Mouse (Mus musculus): ENCODE measurements around the gene Ly6g6f. TPM values are rescaled to one million over a fixed set of nuclear protein-coding genes. Genes with fewer than 3 reads are reported as not detected.

The Ly6g6f gene
- total and polyA plus RNA-seq, 3 experiments: 0.54 to 0.67 TPM; not detected in 1

GRCm38 (mm10) chr17:35126206-35126611, 40.8 kb upstream of the Ly6g6f start, which contains the start of gene D17H6S53E (continued):
- no peak for TF ChIP-seq USF1 (IDR thresholded peaks at IDR 0.05; ENCODE audit: low read depth, low read length)
- 0 out of 2 replicates have a peak, but pooled peaks have one; percentile 23 for TF ChIP-seq CHD2 (IDR thresholded peaks at IDR 0.05; ENCODE audit: low read length)
- peak; percentile 81 for TF ChIP-seq POLR2A (IDR thresholded peaks at IDR 0.05; ENCODE audit: low read depth, low read length)
- no peak for TF ChIP-seq JUND (conservative IDR thresholded peaks at IDR 0.05; ENCODE audit: low read depth, low read length)
- TF ChIP-seq RCOR1 (conservative IDR thresholded peaks at IDR 0.05; ENCODE audit: low read depth, low read length): no peak
- no peak for TF ChIP-seq PAX5 (IDR thresholded peaks at IDR 0.05; ENCODE audit: low read length)
- TF ChIP-seq JUN (IDR thresholded peaks at IDR 0.05; ENCODE audit: insufficient read depth, low read depth, low read length): no peak
- TF ChIP-seq SIN3A (IDR thresholded peaks at IDR 0.05; ENCODE audit: low read length): peak; percentile 89
- TF ChIP-seq CTCF (conservative IDR thresholded peaks at IDR 0.05 in 1 of 2, IDR thresholded peaks at IDR 0.05 in 1 of 2; ENCODE audit: low read depth in 2 of 2, low read length in 2 of 2): no peak
- TF ChIP-seq POLR2AphosphoS2 (IDR thresholded peaks at IDR 0.05; ENCODE audit: low read depth, low read length): no peak; the same call in 1 of the 2 replicates
- TF ChIP-seq ZKSCAN1 (IDR thresholded peaks at IDR 0.05; ENCODE audit: borderline replicate concordance, low read depth, low read length): no peak
- TF ChIP-seq EP300 (IDR thresholded peaks at IDR 0.05; ENCODE audit: low read length): no peak
- peak; percentile 44 for TF ChIP-seq BHLHE40 (IDR thresholded peaks at IDR 0.05; ENCODE audit: low read depth, low read length)
- peak; percentile 64 for TF ChIP-seq MXI1 (IDR thresholded peaks at IDR 0.05; ENCODE audit: low read depth, low read length)
- no peak for TF ChIP-seq ZNF384 (IDR thresholded peaks at IDR 0.05; ENCODE audit: low read depth, low read length)
- TF ChIP-seq SMC3 (IDR thresholded peaks at IDR 0.05; ENCODE audit: low read depth, low read length): no peak
- TF ChIP-seq RAD21 (IDR thresholded peaks at IDR 0.05; ENCODE audit: low read depth, low read length): no peak

- Histone ChIP-seq H3K4me2 (ENCODE audit: insufficient read depth, low read depth, poor library complexity, severe bottlenecking) (peak overlapping the region; percentile 81), H3K36me3 (replicated peaks in 1 of 2; ENCODE audit: control insufficient read depth in 1 of 2, insufficient read depth in 1 of 2, low read length in 1 of 2) (peaks cover 29 to 48% of the 10 kb centered on the region in 2 experiments), H3K27ac (ENCODE audit: insufficient read depth, low read depth) (0 out of 2 replicates have a peak overlapping the region, but pooled peaks have one; percentile 12), H3K9ac (ENCODE audit: insufficient read depth, low read depth) (peak overlapping the region; percentile 95), H3K9me3 (replicated peaks; ENCODE audit: low read length) (no peaks in the 10 kb centered on the region), H3K4me1 (ENCODE audit: control insufficient read depth in 1 of 2, insufficient read depth in 2 of 2) (peaks cover 5 to 43% of the 10 kb centered on the region in 2 experiments), H3K4me3 (replicated peaks in 1 of 3; ENCODE audit: low read depth in 2 of 3, low read length in 2 of 3, poor library complexity in 1 of 3) (peak overlapping the region in 2 of 3 experiments; percentile 74 to 87), H3K27me3 (replicated peaks) (no peaks in the 10 kb centered on the region), H3K79me2 (replicated peaks; ENCODE audit: control insufficient read depth, extremely low read depth, insufficient read depth, poor library complexity, severe bottlenecking) (peaks cover 41% of the 10 kb centered on the region)
- no peak for DNase-seq (ENCODE audit: extremely low read depth)
- in situ Hi-C loops (cut with MboI; ENCODE audit: low pct_ligation_motif_present, low pct_unique_long_range_greater_than_20kb, low sequenced_read_pairs) (no loop called here), dilution Hi-C loops (cut with MboI; ENCODE audit: extremely low pct_ligation_motif_present, extremely low pct_unique_long_range_greater_than_20kb, low sequenced_read_pairs) (no loop called here)
- TF ChIP-seq MAZ (IDR thresholded peaks at IDR 0.05; ENCODE audit: low read depth, low read length) (no peak), POLR2AphosphoS2 (IDR thresholded peaks at IDR 0.05; ENCODE audit: low read depth, low read length) (peak; percentile 63; the same call in 1 of the 2 replicates), ZNF384 (IDR thresholded peaks at IDR 0.05; ENCODE audit: low read depth, low read length) (no peak)
Measured at GRCm38 (mm10) chr17:35125578-35125977, 40.2 kb upstream of the Ly6g6f start.

GRCm38 (mm10) chr17:35125081-35125480, 39.7 kb upstream of the Ly6g6f start:
- H3K9me3 ChIP-seq (replicated peaks; ENCODE audit: low read length): no peaks in the 10 kb centered on the region
- H3K27ac ChIP-seq (ENCODE audit: insufficient read depth, low read depth): 0 out of 2 replicates have a peak overlapping the region, but pooled peaks have one; percentile 12
- peaks cover 26 to 43% of the 10 kb centered on the region in 2 experiments for H3K36me3 ChIP-seq (replicated peaks in 1 of 2; ENCODE audit: control insufficient read depth in 1 of 2, insufficient read depth in 1 of 2, low read length in 1 of 2)
- no peak overlapping the region for H3K4me3 ChIP-seq (replicated peaks in 1 of 3; ENCODE audit: low read depth in 2 of 3, low read length in 2 of 3, poor library complexity in 1 of 3)
- H3K27me3 ChIP-seq (replicated peaks): no peaks in the 10 kb centered on the region
- peaks cover 5 to 48% of the 10 kb centered on the region in 2 experiments for H3K4me1 ChIP-seq (ENCODE audit: control insufficient read depth in 1 of 2, insufficient read depth in 2 of 2)
- dilution Hi-C loops (cut with MboI; ENCODE audit: extremely low pct_ligation_motif_present, extremely low pct_unique_long_range_greater_than_20kb, low sequenced_read_pairs) (no loop called here), in situ Hi-C loops (cut with MboI; ENCODE audit: low pct_ligation_motif_present, low pct_unique_long_range_greater_than_20kb, low sequenced_read_pairs) (no loop called here)
- TF ChIP-seq KAT2A (IDR thresholded peaks at IDR 0.05; ENCODE audit: insufficient replicate concordance, low read length): no peak
- no peak for TF ChIP-seq E2F4 (IDR thresholded peaks at IDR 0.05; ENCODE audit: insufficient replicate concordance, low read depth, low read length)
- no peak for TF ChIP-seq ZMIZ1 (IDR thresholded peaks at IDR 0.05; ENCODE audit: low read depth, low read length)
- TF ChIP-seq GABPA (IDR thresholded peaks at IDR 0.05; ENCODE audit: insufficient replicate concordance, low read depth, low read length): no peak
- no peak for TF ChIP-seq NRF1 (IDR thresholded peaks at IDR 0.05; ENCODE audit: low read depth, low read length)
- no peak for TF ChIP-seq SIN3A (IDR thresholded peaks at IDR 0.05; ENCODE audit: low read length)
- no peak for TF ChIP-seq USF2 (conservative IDR thresholded peaks at IDR 0.05; ENCODE audit: low read depth, low read length)
- no peak for TF ChIP-seq MAX (IDR thresholded peaks at IDR 0.05; ENCODE audit: low read length)
- no peak for TF ChIP-seq ETS1 (conservative IDR thresholded peaks at IDR 0.05; ENCODE audit: low read depth, low read length)
- TF ChIP-seq CTCF (conservative IDR thresholded peaks at IDR 0.05 in 1 of 2, IDR thresholded peaks at IDR 0.05 in 1 of 2; ENCODE audit: low read depth in 2 of 2, low read length in 2 of 2): no peak
- no peak for TF ChIP-seq MAFK (IDR thresholded peaks at IDR 0.05; ENCODE audit: insufficient replicate concordance, low read length)
- TF ChIP-seq NELFE (IDR thresholded peaks at IDR 0.05; ENCODE audit: low read depth, low read length): no peak
- TF ChIP-seq CHD1 (IDR thresholded peaks at IDR 0.05; ENCODE audit: low read depth, low read length): no peak
- no peak for DNase-seq (ENCODE audit: extremely low read depth)
- H3K9ac ChIP-seq (ENCODE audit: insufficient read depth, low read depth): no peak overlapping the region
- H3K4me2 ChIP-seq (ENCODE audit: insufficient read depth, low read depth, poor library complexity, severe bottlenecking): no peak overlapping the region; the same call in 1 of the 2 replicates
- H3K79me2 ChIP-seq (replicated peaks; ENCODE audit: control insufficient read depth, extremely low read depth, insufficient read depth, poor library complexity, severe bottlenecking): peaks cover 46% of the 10 kb centered on the region
